Mouse (Mus musculus): ENCODE measurements at regions not wholly inside any gene's neighbourhood (a gene's known extent, or its start where the extent isn't known, plus 50 kb on each side); places are given as distances from the start of the nearest gene placed in this dataset.
A peak's percentile ranks its signal among the peaks of the same experiment; 100 is the strongest.

- DNase-seq = no peak
These were observed 113.1 kb upstream of the Jag1 start for GRCm38 (mm10) chr2:137229422-137230069.

- DNase-seq = no peak
These were observed 111.1 kb upstream of the Jag1 start for GRCm38 (mm10) chr2:137227495-137227894.

- peak; percentile 48 to 72 for DNase-seq
These were observed 108.5 kb upstream of the Jag1 start for GRCm38 (mm10) chr2:137224702-137225552.

GRCm38 (mm10) chr2:137215697-137216096, 99.3 kb upstream of the Jag1 start:
- no peak for DNase-seq

- DNase-seq = peak; percentile 58 to 75
These were observed 91.4 kb upstream of the Jag1 start for GRCm38 (mm10) chr2:137207846-137208245.

- DNase-seq = no peak
These were observed 87.9 kb upstream of the Jag1 start for GRCm38 (mm10) chr2:137204274-137204850.

- peak in 1 of 2 experiments; percentile 27 for DNase-seq
These were observed 83.7 kb upstream of the Jag1 start for GRCm38 (mm10) chr2:137200101-137200500.

- peak in 1 of 2 experiments; percentile 10 for DNase-seq
These were observed 75.7 kb upstream of the Jag1 start for GRCm38 (mm10) chr2:137192183-137192582.

- no peak for DNase-seq
These were observed 52.7 kb upstream of the Jag1 start for GRCm38 (mm10) chr2:137169176-137169575.

GRCm38 (mm10) chr2:137168626-137169025, 52.2 kb upstream of the Jag1 start:
- DNase-seq = no peak

Measured in lung, adult 18-20 months (tissue).